Mouse (Mus musculus): ENCODE results near the gene Tmem222. TPM values are rescaled to one million over a fixed set of nuclear protein-coding genes. Genes with fewer than 3 reads are reported as not detected.

The Tmem222 gene
- polyA plus RNA-seq, 1 experiment from 2014 or later: 86.4 TPM

DNA sequence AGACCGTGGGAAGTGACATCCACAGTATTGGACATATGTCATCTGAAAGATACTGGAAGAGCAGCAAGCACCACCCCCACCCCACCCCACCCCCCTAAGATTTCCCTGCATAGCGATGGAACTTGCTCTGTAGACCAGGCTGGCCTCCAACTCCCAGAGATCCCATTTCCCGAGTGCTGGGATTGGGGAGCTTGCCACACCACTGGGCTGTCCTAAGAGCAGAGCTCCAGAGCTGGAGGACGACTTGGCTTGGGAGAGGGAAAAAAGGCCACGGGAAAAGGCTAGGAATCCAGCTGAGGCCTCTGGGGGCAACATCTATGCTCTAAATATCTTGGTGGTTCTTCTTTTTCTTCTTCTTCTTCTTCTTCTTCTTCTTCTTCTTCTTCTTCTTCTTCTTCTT, 42.8 kb downstream of the Tmem222 start:
- Histone ChIP-seq H3K9ac (ENCODE audit: low read length) (no peak overlapping the region), H3K36me3 (ENCODE audit: control insufficient read depth, insufficient read depth, low read length) (no peaks in the 10 kb centered on the region), H3K4me3 (ENCODE audit: low read depth, low read length) (no peak overlapping the region), H3K27me3 (ENCODE audit: control insufficient read depth, insufficient read depth, low read length) (0 out of 2 replicates have a peak, but pooled peaks cover under 1% of the 10 kb centered on the region), H3K4me2 (ENCODE audit: low read depth, severe bottlenecking) (no peak overlapping the region), H3K27ac (replicated peaks; ENCODE audit: low read depth, low read length) (no peak overlapping the region), H3K4me1 (ENCODE audit: control insufficient read depth, insufficient read depth, low read length) (peaks cover 2% of the 10 kb centered on the region; the same call in 1 of the 2 replicates), H3K9me3 (ENCODE audit: control insufficient read depth, low read length) (no peaks in the 10 kb centered on the region)
- WGBS: 54% methylated on average over 5 of the region's 5 CpGs
- DNase-seq (ENCODE audit: low spot score): no peak
- ATAC-seq (ENCODE audit: insufficient number of reproducible peaks, low FRiP score, low TSS enrichment, low read depth): no peak

DNA sequence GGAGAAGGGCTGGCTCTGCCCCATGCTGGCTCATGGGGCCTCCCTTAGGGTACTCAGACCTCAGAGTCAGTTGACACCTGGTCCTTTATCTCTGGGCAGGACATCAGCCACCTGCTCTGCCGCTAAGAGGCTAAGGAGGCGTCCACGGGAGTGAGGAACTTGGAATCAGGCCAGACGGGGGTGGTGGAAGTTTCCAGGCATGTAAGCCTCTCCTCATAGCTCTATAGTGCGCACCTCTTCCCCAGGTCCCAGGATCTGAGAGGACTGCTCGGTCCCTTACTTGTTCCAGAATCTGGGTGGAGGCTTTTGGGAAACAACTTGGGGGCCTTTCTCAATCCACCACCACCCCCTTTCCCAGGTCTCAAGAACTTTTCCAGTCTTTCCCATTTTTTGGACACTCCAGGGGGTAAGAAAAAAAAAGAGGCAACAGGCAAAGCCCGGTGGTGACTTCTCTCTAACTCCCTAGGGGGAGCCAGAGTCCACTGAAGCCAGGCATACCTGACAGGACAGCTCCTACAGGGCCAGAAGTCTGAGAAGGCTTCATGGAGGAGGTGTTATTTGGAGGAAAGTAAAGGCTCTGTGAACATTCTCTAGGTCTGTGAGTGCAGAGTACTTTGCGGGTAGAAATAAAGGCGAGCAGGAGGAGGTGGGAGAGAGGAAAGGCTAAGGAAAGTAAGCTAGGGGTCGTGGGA, 44.2 kb downstream of the Tmem222 start:
- 45% methylated on average over 10 of the region's 10 CpGs for WGBS
- Histone ChIP-seq H3K9ac (ENCODE audit: low read length) (no peak overlapping the region), H3K4me3 (ENCODE audit: low read depth, low read length) (no peak overlapping the region), H3K4me2 (ENCODE audit: low read depth, severe bottlenecking) (no peak overlapping the region), H3K4me1 (ENCODE audit: control insufficient read depth, insufficient read depth, low read length) (0 out of 2 replicates have a peak, but pooled peaks cover 4% of the 10 kb centered on the region), H3K9me3 (ENCODE audit: control insufficient read depth, low read length) (no peaks in the 10 kb centered on the region), H3K27ac (replicated peaks; ENCODE audit: low read depth, low read length) (no peak overlapping the region), H3K27me3 (ENCODE audit: control insufficient read depth, insufficient read depth, low read length) (no peaks in the 10 kb centered on the region), H3K36me3 (ENCODE audit: control insufficient read depth, insufficient read depth, low read length) (no peaks in the 10 kb centered on the region)
- DNase-seq (ENCODE audit: low spot score) (no peak), ATAC-seq (ENCODE audit: insufficient number of reproducible peaks, low FRiP score, low TSS enrichment, low read depth) (no peak)

DNA sequence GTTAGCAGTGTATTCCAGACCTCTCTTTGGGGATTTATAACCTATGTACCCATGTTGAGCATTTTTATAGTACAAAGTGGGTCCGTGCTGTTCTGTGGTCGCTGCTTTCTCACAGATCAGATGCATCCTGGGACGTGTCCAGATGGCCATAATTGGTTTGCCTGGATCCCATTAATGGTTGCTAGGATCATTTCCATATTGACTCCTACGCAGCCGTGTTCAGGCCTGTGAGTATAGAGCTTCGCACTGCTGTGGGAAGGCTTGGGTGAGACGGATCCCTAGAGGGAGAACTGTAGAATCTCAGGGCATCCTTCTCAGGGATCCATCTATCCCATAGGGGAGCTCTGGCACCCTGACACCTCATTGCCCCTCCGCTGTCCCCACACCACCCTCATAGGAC, 48.0 kb downstream of the Tmem222 start:
- no peak for ATAC-seq (ENCODE audit: insufficient number of reproducible peaks, low FRiP score, low TSS enrichment, low read depth)
- H3K4me3 ChIP-seq (ENCODE audit: low read depth, low read length): no peak overlapping the region
- H3K27ac ChIP-seq (replicated peaks; ENCODE audit: low read depth, low read length): no peak overlapping the region
- no peak overlapping the region for H3K4me2 ChIP-seq (ENCODE audit: low read depth, severe bottlenecking)
- 0 out of 2 replicates have a peak, but pooled peaks cover 4% of the 10 kb centered on the region for H3K4me1 ChIP-seq (ENCODE audit: control insufficient read depth, insufficient read depth, low read length)
- DNase-seq (ENCODE audit: low spot score): no peak
- no peak overlapping the region for H3K9ac ChIP-seq (ENCODE audit: low read length)
- H3K27me3 ChIP-seq (ENCODE audit: control insufficient read depth, insufficient read depth, low read length): no peaks in the 10 kb centered on the region
- H3K9me3 ChIP-seq (ENCODE audit: control insufficient read depth, low read length): no peaks in the 10 kb centered on the region
- WGBS: 46% methylated on average over 8 of the region's 8 CpGs
- H3K36me3 ChIP-seq (ENCODE audit: control insufficient read depth, insufficient read depth, low read length): no peaks in the 10 kb centered on the region

DNA sequence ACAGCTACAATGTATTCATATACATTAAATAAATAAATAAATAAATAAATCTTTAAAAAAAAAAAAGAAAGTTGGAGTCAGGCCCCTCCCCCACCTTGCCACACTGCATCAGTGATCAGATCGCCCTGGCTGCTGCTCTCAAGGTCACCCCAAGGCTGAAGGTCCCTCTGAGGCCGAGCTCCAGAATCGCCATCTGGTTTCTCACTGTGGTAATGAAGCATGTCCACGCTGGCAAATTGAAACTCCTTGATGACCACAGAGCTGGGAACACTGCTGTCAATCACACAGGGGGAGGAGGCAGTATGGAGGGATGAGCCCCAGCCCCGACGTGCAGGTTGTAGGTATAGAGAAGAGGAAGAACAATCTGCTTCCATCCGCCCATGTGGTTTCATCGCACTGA, 50.0 kb downstream of the Tmem222 start:
- Histone ChIP-seq H3K9me3 (ENCODE audit: control insufficient read depth, low read length) (no peaks in the 10 kb centered on the region), H3K36me3 (ENCODE audit: control insufficient read depth, insufficient read depth, low read length) (no peaks in the 10 kb centered on the region), H3K4me1 (ENCODE audit: control insufficient read depth, insufficient read depth, low read length) (0 out of 2 replicates have a peak, but pooled peaks cover 7% of the 10 kb centered on the region), H3K27me3 (ENCODE audit: control insufficient read depth, insufficient read depth, low read length) (no peaks in the 10 kb centered on the region), H3K4me2 (ENCODE audit: low read depth, severe bottlenecking) (no peak overlapping the region), H3K4me3 (ENCODE audit: low read depth, low read length) (no peak overlapping the region), H3K9ac (ENCODE audit: low read length) (no peak overlapping the region), H3K27ac (replicated peaks; ENCODE audit: low read depth, low read length) (no peak overlapping the region)
- WGBS: 75% methylated on average over 8 of the region's 8 CpGs
- DNase-seq (ENCODE audit: low spot score): no peak
- no peak for ATAC-seq (ENCODE audit: insufficient number of reproducible peaks, low FRiP score, low TSS enrichment, low read depth)

DNA sequence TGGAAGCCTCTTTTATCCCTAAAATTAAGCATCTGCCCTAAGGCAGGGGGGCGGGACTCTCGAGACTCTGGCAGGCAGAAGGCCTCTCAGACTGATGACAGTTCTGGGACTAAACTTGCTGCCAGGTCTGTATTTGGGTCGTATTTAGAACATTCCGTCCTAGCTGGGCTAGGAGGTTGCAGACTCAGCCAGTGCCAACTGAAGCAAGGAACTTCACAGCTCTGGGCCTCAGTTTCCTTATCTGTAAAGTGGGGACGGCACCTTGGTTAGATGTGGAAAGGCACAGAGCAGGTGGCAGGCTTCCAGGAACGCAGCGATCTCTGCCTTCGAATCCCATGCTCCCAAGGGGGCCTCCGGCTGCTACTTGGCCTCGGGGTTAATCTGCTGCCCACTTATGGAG, 51.5 kb downstream of the Tmem222 start:
- Histone ChIP-seq H3K27me3 (ENCODE audit: control insufficient read depth, insufficient read depth, low read length) (peaks cover 6% of the 10 kb centered on the region; the same call in 1 of the 2 replicates), H3K9me3 (ENCODE audit: control insufficient read depth, low read length) (no peaks in the 10 kb centered on the region), H3K36me3 (ENCODE audit: control insufficient read depth, insufficient read depth, low read length) (no peaks in the 10 kb centered on the region), H3K27ac (replicated peaks; ENCODE audit: low read depth, low read length) (no peak overlapping the region), H3K4me2 (ENCODE audit: low read depth, severe bottlenecking) (no peak overlapping the region), H3K4me3 (ENCODE audit: low read depth, low read length) (no peak overlapping the region), H3K4me1 (ENCODE audit: control insufficient read depth, insufficient read depth, low read length) (0 out of 2 replicates have a peak, but pooled peaks cover 7% of the 10 kb centered on the region), H3K9ac (ENCODE audit: low read length) (no peak overlapping the region)
- WGBS: 77% methylated on average over 10 of the region's 10 CpGs
- DNase-seq (ENCODE audit: low spot score) (no peak), ATAC-seq (ENCODE audit: insufficient number of reproducible peaks, low FRiP score, low TSS enrichment, low read depth) (no peak)

- DNase-seq (ENCODE audit: low spot score): no peak
- Histone ChIP-seq H3K36me3 (ENCODE audit: control insufficient read depth, insufficient read depth, low read length) (no peaks in the 10 kb centered on the region), H3K27me3 (ENCODE audit: control insufficient read depth, insufficient read depth, low read length) (peaks cover 6% of the 10 kb centered on the region; the same call in 1 of the 2 replicates), H3K27ac (replicated peaks; ENCODE audit: low read depth, low read length) (peak overlapping the region; percentile 21; the same call in 1 of the 2 replicates), H3K4me2 (ENCODE audit: low read depth, severe bottlenecking) (no peak overlapping the region), H3K9me3 (ENCODE audit: control insufficient read depth, low read length) (no peaks in the 10 kb centered on the region), H3K4me3 (ENCODE audit: low read depth, low read length) (no peak overlapping the region), H3K9ac (ENCODE audit: low read length) (no peak overlapping the region), H3K4me1 (ENCODE audit: control insufficient read depth, insufficient read depth, low read length) (0 out of 2 replicates have a peak, but pooled peaks cover 8% of the 10 kb centered on the region)
- ATAC-seq (ENCODE audit: insufficient number of reproducible peaks, low FRiP score, low TSS enrichment, low read depth): no peak
- WGBS: 59% methylated on average over 5 of the region's 5 CpGs
These were observed 53.7 kb downstream of the Tmem222 start for GRCm38 (mm10) chr4:133223875-133224274.

DNA sequence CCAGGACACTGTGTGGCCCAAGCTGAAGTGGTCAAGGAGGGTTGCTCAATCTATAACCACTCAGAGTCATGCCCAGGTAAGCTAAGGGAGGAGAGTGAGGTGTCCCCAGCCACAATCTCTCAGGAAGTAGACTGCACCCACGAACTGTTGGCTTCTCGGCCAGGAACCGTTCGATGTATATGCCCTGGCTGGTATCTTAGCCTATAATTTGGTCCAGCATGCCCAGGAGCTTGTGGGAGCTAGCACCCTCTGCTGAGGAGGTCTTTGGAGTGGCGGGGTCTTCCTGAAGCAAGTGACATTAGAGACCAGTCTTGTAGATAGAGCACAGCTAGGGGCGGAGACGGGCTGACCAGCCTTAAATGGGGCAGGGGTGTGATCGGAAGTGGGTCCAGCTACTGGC, 55.9 kb downstream of the Tmem222 start:
- ATAC-seq (ENCODE audit: insufficient number of reproducible peaks, low FRiP score, low TSS enrichment, low read depth): no peak
- H3K27ac ChIP-seq (replicated peaks; ENCODE audit: low read depth, low read length): no peak overlapping the region
- H3K4me3 ChIP-seq (ENCODE audit: low read depth, low read length): no peak overlapping the region
- WGBS: 81% methylated on average over 8 of the region's 8 CpGs
- no peaks in the 10 kb centered on the region for H3K36me3 ChIP-seq (ENCODE audit: control insufficient read depth, insufficient read depth, low read length)
- no peaks in the 10 kb centered on the region for H3K9me3 ChIP-seq (ENCODE audit: control insufficient read depth, low read length)
- DNase-seq (ENCODE audit: low spot score): no peak
- no peak overlapping the region for H3K9ac ChIP-seq (ENCODE audit: low read length)
- peaks cover 6% of the 10 kb centered on the region; the same call in 1 of the 2 replicates for H3K27me3 ChIP-seq (ENCODE audit: control insufficient read depth, insufficient read depth, low read length)
- H3K4me1 ChIP-seq (ENCODE audit: control insufficient read depth, insufficient read depth, low read length): peaks cover 8% of the 10 kb centered on the region; the same call in 1 of the 2 replicates
- no peak overlapping the region for H3K4me2 ChIP-seq (ENCODE audit: low read depth, severe bottlenecking)

DNA sequence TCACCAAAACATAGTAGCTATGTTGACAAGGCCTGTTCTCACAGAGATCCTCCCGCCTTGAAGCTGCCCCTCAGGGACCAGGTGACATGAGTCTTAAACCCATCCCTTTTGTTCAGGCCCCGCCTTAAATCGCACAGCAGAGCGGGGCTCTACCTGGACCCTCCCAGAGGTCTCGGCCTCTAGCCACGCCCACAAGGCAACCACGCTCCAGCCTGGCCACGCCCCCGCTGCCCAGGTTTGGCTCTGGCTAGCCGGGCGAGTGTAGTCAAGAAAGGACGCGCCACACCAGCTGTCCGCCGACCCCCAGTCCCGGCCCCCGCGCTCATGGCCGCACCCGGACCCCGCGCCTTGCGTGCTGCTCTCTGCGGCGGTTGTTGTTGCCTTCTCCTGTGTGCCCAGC, 56.9 kb downstream of the Tmem222 start:
- Histone ChIP-seq H3K27me3 (ENCODE audit: control insufficient read depth, insufficient read depth, low read length) (peaks cover 6% of the 10 kb centered on the region; the same call in 1 of the 2 replicates), H3K27ac (replicated peaks; ENCODE audit: low read depth, low read length) (no peak overlapping the region), H3K4me1 (ENCODE audit: control insufficient read depth, insufficient read depth, low read length) (peaks cover 8% of the 10 kb centered on the region; the same call in 1 of the 2 replicates), H3K4me2 (ENCODE audit: low read depth, severe bottlenecking) (peak overlapping the region; percentile 72), H3K9me3 (ENCODE audit: control insufficient read depth, low read length) (no peaks in the 10 kb centered on the region), H3K9ac (ENCODE audit: low read length) (peak overlapping the region; percentile 56), H3K36me3 (ENCODE audit: control insufficient read depth, insufficient read depth, low read length) (no peaks in the 10 kb centered on the region), H3K4me3 (ENCODE audit: low read depth, low read length) (peak overlapping the region; percentile 33)
- DNase-seq (ENCODE audit: low spot score) (peak; percentile 78), ATAC-seq (ENCODE audit: insufficient number of reproducible peaks, low FRiP score, low TSS enrichment, low read depth) (peak; percentile 40; the same call in 1 of the 2 replicates)
- WGBS: under 1% methylated on average over 25 of the region's 25 CpGs
